Mouse (Mus musculus): ENCODE results near the gene Tarm1.

The Tarm1 gene

DNA sequence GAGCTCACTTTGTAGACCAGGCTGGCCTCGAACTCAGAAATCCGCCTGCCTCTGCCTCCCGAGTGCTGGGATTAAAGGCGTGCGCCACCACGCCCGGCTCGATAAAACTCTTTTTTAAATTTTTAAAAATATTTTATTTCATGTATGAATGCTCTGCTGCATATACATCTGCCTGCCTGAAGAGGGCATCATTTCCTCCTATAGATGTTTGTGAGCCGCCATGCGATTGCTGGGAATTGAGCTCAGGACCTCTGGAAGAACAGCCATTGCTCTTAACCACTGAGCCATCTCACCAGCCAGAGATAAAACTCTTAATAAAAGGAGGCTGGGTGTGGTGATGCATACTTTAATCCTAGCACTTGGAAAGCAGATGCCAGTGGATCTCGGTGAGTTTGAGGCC lies 62.4 kb downstream of the Tarm1 start:
- no peak for DNase-seq

DNA sequence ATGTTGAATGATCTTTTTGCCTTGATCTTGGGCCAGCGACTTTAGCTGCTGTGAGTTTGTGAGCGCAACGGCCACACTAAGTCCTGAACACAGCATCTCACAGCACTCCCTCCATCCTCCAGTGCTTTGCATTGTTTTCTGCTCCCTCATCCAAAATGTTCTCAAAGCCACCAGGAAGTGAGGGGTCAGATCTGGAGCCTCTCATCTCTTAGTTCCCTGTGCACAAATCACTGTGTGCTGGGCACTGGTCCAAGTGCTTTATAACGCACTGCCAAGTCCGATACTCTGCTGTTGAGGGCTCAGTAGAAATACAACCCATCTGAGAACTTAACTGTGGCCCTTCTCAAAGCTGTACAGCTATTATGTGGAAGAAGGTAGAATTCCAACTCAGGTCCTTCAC lies 64.5 kb downstream of the Tarm1 start:
- DNase-seq, result no peak

Data from thymus, postnatal 14 days (tissue).